Mouse (Mus musculus) ES-E14 (cell line): ENCODE measurements at regions not wholly inside any gene's neighbourhood (a gene's known extent, or its start where the extent isn't known, plus 50 kb on each side); places are given as distances from the start of the nearest gene placed in this dataset.

Experiments
- DNase-seq: peaks from one replicate; pipeline ENCODE4 v3.0.0-alpha.2; 2013; ENCODE audit warnings: low read depth, low spot score
- H3K27ac ChIP-seq: 2 replicates; pipeline ENCODE4 v1.5.1; 2012; ENCODE audit warnings: low read depth, mild to moderate bottlenecking, low read length, moderate library complexity, mixed read lengths; ENCODE audit not compliant: poor library complexity, insufficient read depth, severe bottlenecking
- H3K36me3 ChIP-seq: 2 replicates; pipeline ENCODE4 v1.6.1; 2012; ENCODE audit warnings: mild to moderate bottlenecking, low read length, moderate library complexity, mixed read lengths; ENCODE audit not compliant: control insufficient read depth, poor library complexity, insufficient read depth, severe bottlenecking
- H3K4me1 ChIP-seq, 2 experiments: fragments of 150-350 bp in 1 of 2; sonication (generic) in 1 of 2; 2 replicates each; pipeline ENCODE4 v1.6.1; 2012; ENCODE audit warnings: low read length in 2 of 2, mild to moderate bottlenecking in 1 of 2, mixed read lengths in 1 of 2; ENCODE audit not compliant: control insufficient read depth in 2 of 2, insufficient read depth in 2 of 2, poor library complexity in 1 of 2
- H3K4me3 ChIP-seq, 2 experiments: fragments of 150-350 bp in 1 of 2; sonication (generic) in 1 of 2; 2 replicates each; pipeline ENCODE4 v1.5.1; 2012; ENCODE audit warnings: low read length in 2 of 2, low read depth in 1 of 2, mild to moderate bottlenecking in 1 of 2, mixed read lengths in 1 of 2; ENCODE audit not compliant: insufficient read depth in 1 of 2, poor library complexity in 1 of 2, severe bottlenecking in 1 of 2
- H3K9ac ChIP-seq: 2 replicates; pipeline ENCODE4 v1.6.1; 2012; ENCODE audit warnings: low read depth, mild to moderate bottlenecking, low read length, mixed read lengths; ENCODE audit not compliant: poor library complexity, insufficient read depth, severe bottlenecking
- H3K9me3 ChIP-seq: fragments of 150-350 bp; sonication (generic); 2 replicates; pipeline ENCODE4 v1.6.1; 2012; ENCODE audit warnings: low read depth, mild to moderate bottlenecking, low read length; ENCODE audit not compliant: control insufficient read depth, insufficient read depth
- CHD2 ChIP-seq: IDR thresholded peaks from 2 replicates; pipeline ENCODE4 v1.6.1; 2014; ENCODE audit warnings: mild to moderate bottlenecking, low read depth, low read length, inconsistent platforms
- HCFC1 ChIP-seq: IDR thresholded peaks from 2 replicates; pipeline ENCODE4 v1.6.1; 2012; ENCODE audit warnings: low read length, inconsistent platforms, borderline replicate concordance; ENCODE audit not compliant: insufficient read depth
- MAFK ChIP-seq: IDR thresholded peaks from 2 replicates; pipeline ENCODE4 v1.6.1; 2014; ENCODE audit warnings: mild to moderate bottlenecking, low read depth, low read length, inconsistent platforms; ENCODE audit not compliant: insufficient read depth
- ZC3H11A ChIP-seq: IDR thresholded peaks from 2 replicates; pipeline ENCODE4 v1.6.1; 2012; ENCODE audit warnings: low read depth, mild to moderate bottlenecking, inconsistent platforms, low read length, borderline replicate concordance
- ZNF384 ChIP-seq: IDR thresholded peaks from 2 replicates; pipeline ENCODE4 v1.6.1; 2012; ENCODE audit warnings: low read depth, low read length, inconsistent platforms
- in situ Hi-C, 2 experiments: fragments of 600-800 bp; cut with MboI; formaldehyde crosslinking; loops; one replicate each; pipeline ENCODE4 v1.15.1; 2025; ENCODE audit warnings: low sequenced_read_pairs in 2 of 2, inconsistent platforms in 1 of 2; ENCODE audit not compliant: unreplicated experiment in 2 of 2

DNA sequence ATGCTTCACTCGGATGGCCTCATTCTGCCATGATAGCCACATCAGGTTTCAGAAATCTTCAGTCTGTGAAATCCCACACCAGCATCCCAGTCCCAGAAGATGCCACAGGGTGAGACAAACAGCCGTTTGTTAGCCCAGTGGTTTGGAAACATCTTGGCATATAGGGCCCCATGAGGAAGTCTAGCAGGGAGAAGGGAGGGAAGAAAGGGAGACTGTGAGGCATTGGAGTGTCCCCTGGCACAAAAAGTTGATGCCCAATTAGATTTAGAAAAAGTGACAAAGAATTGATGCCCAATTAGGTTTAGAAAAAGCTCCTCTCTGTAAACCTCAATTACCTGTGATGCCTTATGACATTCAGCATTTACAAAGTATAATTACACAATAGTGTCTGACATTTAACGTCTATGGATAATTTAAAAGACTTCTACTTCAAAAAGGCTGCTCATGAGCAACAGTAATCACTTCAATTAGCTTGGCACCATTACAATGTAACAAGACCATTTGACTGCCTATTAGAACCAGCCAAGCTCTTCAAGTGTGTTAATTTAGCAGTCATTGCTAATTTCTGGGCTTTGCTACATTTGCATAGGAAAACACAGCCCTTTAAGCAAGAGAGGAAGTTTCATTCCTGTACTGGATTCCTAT lies 254.6 kb downstream of the Psat1 start:
- no peak for DNase-seq
- H3K27ac ChIP-seq: no peak overlapping the region

DNA sequence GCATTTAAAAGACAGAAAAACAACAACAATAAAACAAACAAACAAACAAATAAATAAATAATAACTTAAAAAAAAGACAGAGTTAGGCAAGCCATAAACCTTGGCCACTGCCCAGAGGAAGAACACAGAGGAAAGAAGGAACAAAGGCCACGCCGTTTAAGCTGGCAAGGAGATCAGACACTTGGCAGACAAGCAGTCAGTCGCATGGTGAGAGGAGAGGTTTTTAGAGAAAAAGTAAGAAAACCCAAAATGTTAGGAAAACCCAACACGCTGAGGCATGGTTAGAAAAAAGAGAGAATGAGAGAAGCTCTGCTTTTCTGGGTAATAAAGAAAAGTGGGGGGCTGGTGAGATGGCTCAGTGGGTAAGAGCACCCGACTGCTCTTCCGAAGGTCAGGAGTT lies 277.1 kb downstream of the Psat1 start:
- no peaks in the 10 kb centered on the region for H3K36me3 ChIP-seq
- TF ChIP-seq MAFK (no peak), ZNF384 (no peak), CHD2 (no peak), HCFC1 (no peak), ZC3H11A (no peak)
- H3K9me3 ChIP-seq: no peaks in the 10 kb centered on the region
- H3K9ac ChIP-seq: no peak overlapping the region
- no peak for DNase-seq
- no peak overlapping the region for H3K4me3 ChIP-seq
- H3K27ac ChIP-seq: no peak overlapping the region
- H3K4me1 ChIP-seq: no peaks in the 10 kb centered on the region
- in situ Hi-C loops: no loop called here

More for the DNA sequence above, 254.6 kb downstream of the Psat1 start:
- Histone ChIP-seq H3K4me1 (no peaks in the 10 kb centered on the region), H3K9ac (no peak overlapping the region), H3K36me3 (no peaks in the 10 kb centered on the region), H3K9me3 (no peaks in the 10 kb centered on the region), H3K4me3 (no peak overlapping the region)
- in situ Hi-C loops: no loop called here
- TF ChIP-seq ZC3H11A: no peak
- TF ChIP-seq HCFC1: no peak
- no peak for TF ChIP-seq ZNF384
- no peak for TF ChIP-seq MAFK
- TF ChIP-seq CHD2: no peak

DNA sequence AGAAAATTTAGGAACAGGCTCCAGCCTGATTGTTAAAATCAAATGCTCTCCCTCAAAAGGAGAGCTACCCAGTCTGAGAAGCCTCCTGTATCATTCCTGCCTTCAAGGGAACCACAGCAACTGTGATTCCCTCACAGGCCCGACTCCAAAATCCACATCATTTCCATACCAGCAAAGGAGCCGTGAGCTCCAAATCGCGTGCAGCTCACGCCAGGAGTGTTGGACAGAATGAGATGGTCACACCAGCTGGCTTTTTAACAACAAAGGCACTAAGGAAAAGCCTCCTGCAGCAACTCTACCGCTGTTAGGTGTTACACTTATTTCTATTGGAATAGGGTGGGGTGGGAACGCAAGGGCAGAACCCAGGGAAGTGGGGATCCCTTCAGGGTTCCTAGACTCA lies 277.6 kb downstream of the Psat1 start:
- Histone ChIP-seq H3K36me3 (no peaks in the 10 kb centered on the region), H3K4me3 (no peak overlapping the region), H3K9me3 (no peaks in the 10 kb centered on the region), H3K27ac (no peak overlapping the region), H3K9ac (no peak overlapping the region), H3K4me1 (no peaks in the 10 kb centered on the region)
- no peak for DNase-seq
- in situ Hi-C loops: no loop called here
- TF ChIP-seq CHD2: no peak
- TF ChIP-seq MAFK: no peak

DNA sequence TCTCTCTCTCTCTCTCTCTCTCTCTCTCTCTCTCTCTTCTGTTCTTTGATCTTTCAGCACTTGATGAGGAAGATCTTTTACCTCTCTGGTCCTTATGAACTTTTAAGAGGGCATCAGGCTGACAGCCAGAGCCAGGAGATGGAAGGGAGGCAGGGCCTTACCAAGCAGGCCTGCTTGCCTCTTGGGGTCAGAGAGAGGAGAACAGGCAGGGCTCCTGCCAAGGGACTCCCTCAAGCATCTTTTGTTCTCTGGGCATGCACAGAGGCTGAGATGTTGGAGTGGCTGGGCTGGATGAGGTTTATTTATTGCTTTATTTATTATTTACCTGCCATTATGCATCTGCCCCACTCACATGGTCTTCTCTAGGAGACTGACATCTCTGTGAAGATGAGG lies 278.5 kb downstream of the Psat1 start:
- DNase-seq: no peak
- TF ChIP-seq MAFK: no peak
- Histone ChIP-seq H3K4me1 (no peaks in the 10 kb centered on the region), H3K9ac (no peak overlapping the region), H3K36me3 (no peaks in the 10 kb centered on the region), H3K4me3 (no peak overlapping the region), H3K27ac (no peak overlapping the region), H3K9me3 (no peaks in the 10 kb centered on the region)
- in situ Hi-C loops: no loop called here

DNA sequence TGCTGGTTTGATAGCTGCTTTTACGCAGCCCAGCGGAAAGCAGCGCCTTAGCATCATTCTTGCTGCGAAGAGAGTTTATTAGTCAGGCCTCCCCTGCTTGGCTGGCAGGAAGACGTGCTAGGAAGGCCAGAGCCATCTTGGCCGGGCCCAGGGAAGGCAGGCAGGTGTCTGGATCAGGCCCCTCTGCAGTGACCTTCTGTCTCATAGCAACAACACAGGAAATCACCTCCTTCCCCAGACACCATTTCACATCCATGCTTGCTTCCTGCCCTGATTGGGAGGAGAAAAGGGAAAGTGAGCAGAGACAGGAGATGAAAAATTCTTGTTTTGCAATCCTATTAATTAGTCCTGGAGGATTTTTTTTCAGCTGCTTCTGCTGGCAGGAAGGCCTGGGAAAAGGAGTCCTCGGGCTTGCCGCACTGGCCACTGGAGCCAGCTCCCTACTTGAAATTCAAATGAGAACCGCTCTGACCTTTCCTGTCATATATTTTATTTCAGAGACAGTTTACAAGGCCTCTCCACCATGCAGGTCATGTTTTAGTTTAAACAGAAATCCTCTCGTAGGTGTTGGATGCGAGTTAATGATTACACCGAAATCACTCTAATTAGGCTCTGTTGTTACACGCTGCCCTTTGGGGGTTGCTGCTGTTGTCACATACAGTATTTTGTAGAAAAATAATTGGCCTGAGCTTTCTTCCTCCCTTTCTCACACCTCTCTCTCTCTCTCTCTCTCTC lies 279.1 kb downstream of the Psat1 start:
- Histone ChIP-seq H3K9me3 (no peaks in the 10 kb centered on the region), H3K9ac (no peak overlapping the region), H3K27ac (no peak overlapping the region), H3K4me3 (no peak overlapping the region), H3K4me1 (no peaks in the 10 kb centered on the region), H3K36me3 (no peaks in the 10 kb centered on the region)
- DNase-seq: no peak
- in situ Hi-C loops: no loop called here
- no peak for TF ChIP-seq HCFC1
- no peak for TF ChIP-seq ZNF384
- no peak for TF ChIP-seq MAFK
- TF ChIP-seq ZC3H11A: no peak
- TF ChIP-seq CHD2: no peak
